Mouse (Mus musculus): ENCODE measurements at regions not wholly inside any gene's neighbourhood (a gene's known extent, or its start where the extent isn't known, plus 50 kb on each side); places are given as distances from the start of the nearest gene placed in this dataset.

- TF ChIP-seq POLR2A (IDR thresholded peaks at IDR 0.05; ENCODE audit: low read depth, low read length) (no peak), CTCF (conservative IDR thresholded peaks at IDR 0.05; ENCODE audit: insufficient read depth, insufficient read length, low read depth, low read length) (no peak)
These were observed 622.3 kb upstream of the Slc10a2 start for GRCm38 (mm10) chr8:5727416-5727815.
